Mouse (Mus musculus): Measurements from ENCODE around the gene Fam76a. TPM values are rescaled to one million over a fixed set of nuclear protein-coding genes. Genes with fewer than 3 reads are reported as not detected.
"Not testable (repeated sequence)": the region's sequence is repeated elsewhere in the genome, so short reads cannot be mapped to it uniquely, and the experiment has no call there.

Gene Fam76a
- polyA plus RNA-seq, 1 experiment from 2014 or later = 44.8 TPM

GRCm38 (mm10) chr4:132922061-132922530 is 262 bp downstream of the Fam76a start:
- Histone ChIP-seq H3K27ac (peak overlapping the region; percentile 88), H3K4me2 (ENCODE audit: low read length) (peak overlapping the region; percentile 77), H3K9ac (ENCODE audit: low read depth, low read length) (peak overlapping the region; percentile 92), H3K4me3 (replicated peaks; ENCODE audit: low read depth, low read length) (peak overlapping the region; percentile 90), H3K9me3 (replicated peaks; ENCODE audit: low read length) (no peaks in the 10 kb centered on the region), H3K27me3 (ENCODE audit: insufficient read depth, low read length) (no peaks in the 10 kb centered on the region), H3K4me1 (replicated peaks; ENCODE audit: insufficient read depth, low read length) (0 out of 2 replicates have a peak, but pooled peaks cover 5% of the 10 kb centered on the region), H3K36me3 (ENCODE audit: insufficient read depth, low read length) (no peaks in the 10 kb centered on the region)
- DNase-seq (ENCODE audit: low spot score) (peak; percentile 37), ATAC-seq (replicated peaks; ENCODE audit: low FRiP score, low read depth) (peak; percentile 52)
- under 1% methylated on average over 44 of the region's 50 CpGs for WGBS
- no peak for TF ChIP-seq CTCF (IDR thresholded peaks at IDR 0.05; ENCODE audit: low read depth)

GRCm38 (mm10) chr4:132921488-132921887 is 870 bp downstream of the Fam76a start:
- no peak for TF ChIP-seq CTCF (IDR thresholded peaks at IDR 0.05; ENCODE audit: low read depth)
- H3K27ac ChIP-seq = no peak overlapping the region
- H3K9me3 ChIP-seq (replicated peaks; ENCODE audit: low read length) = no peaks in the 10 kb centered on the region
- DNase-seq (ENCODE audit: low spot score) = no peak
- H3K4me1 ChIP-seq (replicated peaks; ENCODE audit: insufficient read depth, low read length) = 0 out of 2 replicates have a peak, but pooled peaks cover 5% of the 10 kb centered on the region
- 35% methylated on average over 12 of the region's 12 CpGs for WGBS
- no peaks in the 10 kb centered on the region for H3K36me3 ChIP-seq (ENCODE audit: insufficient read depth, low read length)
- peak overlapping the region; percentile 77 for H3K4me2 ChIP-seq (ENCODE audit: low read length)
- no peak for ATAC-seq (replicated peaks; ENCODE audit: low FRiP score, low read depth)
- no peaks in the 10 kb centered on the region for H3K27me3 ChIP-seq (ENCODE audit: insufficient read depth, low read length)
- peak overlapping the region; percentile 92 for H3K9ac ChIP-seq (ENCODE audit: low read depth, low read length)
- peak overlapping the region; percentile 90 for H3K4me3 ChIP-seq (replicated peaks; ENCODE audit: low read depth, low read length)

- no peak for DNase-seq (ENCODE audit: low spot score)
- no peak for TF ChIP-seq CTCF (IDR thresholded peaks at IDR 0.05; ENCODE audit: low read depth)
- Histone ChIP-seq H3K27me3 (ENCODE audit: insufficient read depth, low read length) (no peaks in the 10 kb centered on the region), H3K9me3 (replicated peaks; ENCODE audit: low read length) (no peaks in the 10 kb centered on the region), H3K4me3 (replicated peaks; ENCODE audit: low read depth, low read length) (no peak overlapping the region), H3K36me3 (ENCODE audit: insufficient read depth, low read length) (peaks cover 6% of the 10 kb centered on the region; the same call in 1 of the 2 replicates), H3K9ac (ENCODE audit: low read depth, low read length) (no peak overlapping the region), H3K4me2 (ENCODE audit: low read length) (no peak overlapping the region), H3K27ac (no peak overlapping the region), H3K4me1 (replicated peaks; ENCODE audit: insufficient read depth, low read length) (0 out of 2 replicates have a peak, but pooled peaks cover 5% of the 10 kb centered on the region)
- no peak for ATAC-seq (replicated peaks; ENCODE audit: low FRiP score, low read depth)
- WGBS = 92% methylated on average over 4 of the region's 4 CpGs
Observed at GRCm38 (mm10) chr4:132920171-132920570, 2.2 kb downstream of the Fam76a start.

DNA sequence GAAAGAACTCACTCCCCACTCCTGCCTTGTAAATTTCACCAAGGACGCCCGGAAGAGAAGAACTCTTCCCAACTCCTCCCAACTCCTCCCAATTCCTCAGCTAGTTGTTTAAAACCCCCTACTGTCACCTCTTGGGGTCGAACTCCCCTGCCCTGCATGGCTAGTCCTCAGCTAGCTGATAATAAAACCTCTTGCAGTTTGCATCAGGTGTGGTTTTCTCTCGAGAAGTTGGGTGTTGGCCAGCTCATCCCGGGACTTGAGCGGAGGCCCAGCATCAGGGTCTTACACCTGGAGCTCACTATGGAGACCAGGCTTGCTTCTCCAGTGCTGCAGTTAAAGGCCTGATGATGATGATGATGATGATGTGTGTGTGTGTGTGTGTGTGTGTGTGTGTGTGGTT is 3.9 kb downstream of the Fam76a start:
- not testable (repeated sequence) for H3K27ac ChIP-seq; DNase-seq (ENCODE audit: low spot score)
- WGBS = 74% methylated on average over 6 of the region's 6 CpGs

GRCm38 (mm10) chr4:132912156-132912555 is 10.2 kb downstream of the Fam76a start:
- no peak for DNase-seq (ENCODE audit: low spot score)
- H3K9me3 ChIP-seq (replicated peaks; ENCODE audit: low read length) = no peaks in the 10 kb centered on the region
- H3K4me3 ChIP-seq (replicated peaks; ENCODE audit: low read depth, low read length) = no peak overlapping the region
- H3K4me1 ChIP-seq (replicated peaks; ENCODE audit: insufficient read depth, low read length) = no peaks in the 10 kb centered on the region
- WGBS = 88% methylated on average over 6 of the region's 6 CpGs
- no peaks in the 10 kb centered on the region for H3K27me3 ChIP-seq (ENCODE audit: insufficient read depth, low read length)
- TF ChIP-seq CTCF (IDR thresholded peaks at IDR 0.05; ENCODE audit: low read depth) = no peak
- no peak overlapping the region for H3K4me2 ChIP-seq (ENCODE audit: low read length)
- peaks cover 61% of the 10 kb centered on the region for H3K36me3 ChIP-seq (ENCODE audit: insufficient read depth, low read length)
- no peak overlapping the region for H3K27ac ChIP-seq
- no peak for ATAC-seq (replicated peaks; ENCODE audit: low FRiP score, low read depth)
- no peak overlapping the region for H3K9ac ChIP-seq (ENCODE audit: low read depth, low read length)

More for the DNA sequence above, 3.9 kb downstream of the Fam76a start:
- ATAC-seq (replicated peaks; ENCODE audit: low FRiP score, low read depth); H3K4me2 ChIP-seq (ENCODE audit: low read length); H3K9me3 ChIP-seq (replicated peaks; ENCODE audit: low read length); H3K27me3 ChIP-seq (ENCODE audit: insufficient read depth, low read length); H3K4me3 ChIP-seq (replicated peaks; ENCODE audit: low read depth, low read length); H3K4me1 ChIP-seq (replicated peaks; ENCODE audit: insufficient read depth, low read length); H3K9ac ChIP-seq (ENCODE audit: low read depth, low read length): not testable (repeated sequence)
- H3K36me3 ChIP-seq (ENCODE audit: insufficient read depth, low read length) = peaks cover 12% of the 10 kb centered on the region; the same call in 1 of the 2 replicates

- no peaks in the 10 kb centered on the region for H3K27me3 ChIP-seq (ENCODE audit: insufficient read depth, low read length)
- H3K4me3 ChIP-seq (replicated peaks; ENCODE audit: low read depth, low read length) = no peak overlapping the region
- peak; percentile 68 for DNase-seq (ENCODE audit: low spot score)
- 70% methylated on average over 5 of the region's 5 CpGs for WGBS
- no peak overlapping the region for H3K9ac ChIP-seq (ENCODE audit: low read depth, low read length)
- no peak overlapping the region for H3K4me2 ChIP-seq (ENCODE audit: low read length)
- H3K4me1 ChIP-seq (replicated peaks; ENCODE audit: insufficient read depth, low read length) = no peaks in the 10 kb centered on the region
- H3K27ac ChIP-seq = peak overlapping the region; percentile 81
- H3K9me3 ChIP-seq (replicated peaks; ENCODE audit: low read length) = no peaks in the 10 kb centered on the region
- no peak for TF ChIP-seq CTCF (IDR thresholded peaks at IDR 0.05; ENCODE audit: low read depth)
- ATAC-seq (replicated peaks; ENCODE audit: low FRiP score, low read depth) = no peak
- H3K36me3 ChIP-seq (ENCODE audit: insufficient read depth, low read length) = peaks cover 31% of the 10 kb centered on the region
Observed at GRCm38 (mm10) chr4:132905843-132906360, 16.5 kb downstream of the Fam76a start.
